Mouse (Mus musculus) T-helper 17 cell (primary cell): ENCODE data around the gene Mok.

Experiments used
- in situ Hi-C, 2 experiments: fragments of 300-600 bp; cut with MboI, MseI; formaldehyde crosslinking; loops; 1 replicate in 1 of 2; 2 replicates in 1 of 2; pipeline ENCODE4 v1.15.1; 2025; ENCODE audit warnings: high pct_unique_total_duplicates in 2 of 2

Gene Mok

DNA sequence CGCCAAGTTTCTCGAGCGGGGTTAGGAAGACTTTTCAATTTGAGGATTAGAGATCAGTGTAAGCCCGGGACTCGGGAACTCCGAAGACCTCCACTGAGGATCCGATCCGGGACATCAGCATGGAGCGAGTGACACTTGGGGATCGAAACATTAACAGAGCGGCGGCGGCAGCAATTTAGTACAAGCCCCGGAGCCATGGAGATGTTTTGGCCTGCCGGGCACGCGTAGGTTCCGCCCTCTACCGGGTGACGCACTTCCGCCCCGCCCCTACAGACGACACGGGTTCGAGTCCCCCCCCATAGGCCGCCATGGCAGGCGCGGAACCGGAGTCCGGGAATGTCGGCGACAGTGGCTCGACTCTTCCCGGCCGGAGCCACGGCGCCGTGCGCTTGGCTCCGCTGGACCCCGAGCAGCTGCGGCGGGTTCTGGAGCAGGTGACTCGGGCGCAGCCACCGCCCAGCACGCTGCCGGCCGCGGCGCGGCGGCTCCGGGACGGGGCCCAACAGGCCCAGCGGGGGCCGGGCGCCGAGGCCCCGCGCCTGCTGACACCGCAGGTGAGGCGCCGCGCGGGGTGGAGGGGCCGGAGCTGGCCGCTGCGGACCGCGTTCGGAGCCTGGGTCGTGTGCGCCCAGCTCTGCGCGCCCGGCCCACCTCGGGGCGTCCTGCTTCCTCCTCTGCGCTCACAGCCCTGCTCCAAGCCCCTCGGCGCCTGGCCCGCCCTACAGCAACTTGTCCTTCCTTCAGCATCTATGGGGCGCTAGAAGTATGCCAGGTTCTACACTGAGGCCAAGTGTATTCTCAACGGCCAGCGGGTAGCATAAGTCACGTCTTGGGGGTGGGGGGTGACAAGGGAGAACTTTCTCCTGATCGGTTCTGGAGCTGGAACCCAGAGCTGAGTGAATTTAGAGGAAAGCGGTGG lies 9.5 kb upstream of the Mok start, which contains the start of gene Zfp839:
Zfp839 (plus strand) TSS at position 244 of the 919 bp plus-strand sequence.
- in situ Hi-C loops, result no loop called here

DNA sequence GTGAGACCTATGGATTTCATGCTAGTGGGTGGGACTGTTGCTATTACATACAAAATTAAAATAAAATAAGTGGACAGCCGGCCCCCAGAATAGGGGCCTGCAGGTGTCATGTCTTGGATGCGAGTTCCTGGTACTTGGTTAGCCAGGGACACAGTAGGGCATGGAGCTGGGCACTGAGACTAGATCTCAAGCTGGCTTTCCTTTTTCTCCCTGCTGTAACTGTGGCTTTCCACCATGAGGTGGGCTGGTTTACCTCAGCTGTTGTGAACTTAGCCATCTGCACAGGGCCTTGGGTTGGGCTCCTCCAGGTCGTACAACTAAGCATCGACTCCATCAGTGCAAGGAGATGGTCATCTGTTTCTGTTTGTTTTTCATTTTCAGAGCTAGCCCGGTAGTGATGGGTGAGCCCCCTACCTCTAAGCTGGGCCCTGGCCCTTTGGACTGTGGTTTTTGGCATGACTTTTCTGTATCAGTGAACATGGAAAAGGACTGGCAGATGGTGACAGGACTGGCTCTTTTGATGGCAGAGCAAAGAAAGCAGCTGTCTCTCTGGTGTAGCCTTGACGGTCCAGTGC lies 5.5 kb upstream of the Mok start:
- in situ Hi-C loops, result no loop called here

GRCm38 (mm10) chr12:110845131-110845880 lies 4.6 kb upstream of the Mok start:
- in situ Hi-C loops, result no loop called here

GRCm38 (mm10) chr12:110844227-110845130 lies 3.7 kb upstream of the Mok start:
- in situ Hi-C loops, result loop anchor here (5.0 kb wide), 4 partner anchors 127 to 422 kb away; partner anchors contain the start of genes Dync1h1 (in 2 of the 2) and 1700001K19Rik (in 1 of the 2)

- in situ Hi-C loops, result loop anchor here (5.0 kb wide), 4 partner anchors 126 to 421 kb away; partner anchors contain the start of genes Dync1h1 (in 2 of the 2) and 1700001K19Rik (in 1 of the 2)
These were observed 2.7 kb upstream of the Mok start for GRCm38 (mm10) chr12:110843194-110844048.

DNA sequence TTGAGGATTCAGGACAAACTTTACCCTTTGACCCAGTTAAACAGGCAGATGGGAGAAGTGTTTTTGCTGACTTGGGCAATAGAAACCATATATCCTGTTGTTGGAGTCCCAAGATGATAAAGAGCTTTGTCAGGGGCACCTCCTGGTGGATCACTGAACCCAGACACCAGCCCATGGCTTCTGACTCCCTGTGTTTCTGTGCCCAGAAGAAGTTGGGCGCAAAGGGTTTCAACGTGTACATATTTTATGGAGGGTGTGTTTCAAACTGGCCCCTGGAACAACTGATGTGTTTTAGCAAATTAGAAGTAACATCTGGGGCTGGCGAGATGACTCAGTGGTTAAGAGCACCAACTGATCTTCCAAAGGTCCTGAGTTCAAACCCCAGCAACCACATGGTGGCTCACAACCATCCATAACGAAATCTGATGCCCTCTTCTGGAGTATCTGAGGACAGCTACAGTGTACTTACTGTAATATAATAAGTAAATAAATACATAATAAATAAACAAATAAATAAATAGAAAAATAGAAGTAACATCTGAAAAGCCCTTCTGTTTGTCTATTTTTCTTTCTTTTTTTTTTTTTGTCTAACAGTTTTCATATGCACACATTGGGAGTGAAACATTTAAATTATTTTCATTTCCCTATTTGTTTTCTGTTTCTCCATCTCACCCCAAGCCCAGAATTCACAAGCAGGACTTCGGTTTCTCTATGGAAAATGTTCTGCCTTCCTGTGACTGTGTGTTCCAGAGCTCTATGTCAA lies 1.2 kb upstream of the Mok start:
- in situ Hi-C loops, result loop anchor here (5.0 kb wide), 4 partner anchors 125 to 420 kb away; partner anchors contain the start of genes Dync1h1 (in 2 of the 2) and 1700001K19Rik (in 1 of the 2)

- in situ Hi-C loops, result loop anchor here in 1 of 2 experiments (5.0 kb wide), 1 partner anchor 416 kb away; no protein-coding TSS in a partner anchor
These were observed 2.9 kb downstream of the Mok start for GRCm38 (mm10) chr12:110837850-110838249.

GRCm38 (mm10) chr12:110837192-110837841 lies 3.4 kb downstream of the Mok start:
- in situ Hi-C loops, result loop anchor here in 1 of 2 experiments (5.0 kb wide), 1 partner anchor 415 kb away; no protein-coding TSS in a partner anchor

GRCm38 (mm10) chr12:110836729-110837128 lies 4.0 kb downstream of the Mok start:
- in situ Hi-C loops, result loop anchor here in 1 of 2 experiments (5.0 kb wide), 1 partner anchor 414 kb away; no protein-coding TSS in a partner anchor

DNA sequence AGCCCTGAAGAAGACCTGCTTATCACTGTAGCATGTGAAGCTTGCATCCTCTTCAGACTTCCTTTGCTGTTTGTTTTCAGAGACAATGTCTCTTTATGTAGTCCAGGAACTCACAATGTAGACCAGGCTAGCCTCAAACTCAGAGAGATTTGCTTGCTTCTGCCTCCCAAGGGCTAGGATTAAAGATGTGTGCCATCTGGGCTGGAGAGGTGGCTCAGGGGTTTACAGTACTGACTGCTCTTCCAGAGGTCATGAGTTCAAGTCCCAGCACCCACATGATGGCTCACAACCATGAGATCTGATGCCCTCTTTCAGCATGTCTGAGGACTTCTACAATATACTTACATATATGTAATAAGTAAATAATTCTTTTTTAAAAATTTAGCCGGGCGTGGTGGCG lies 5.6 kb downstream of the Mok start:
- in situ Hi-C loops, result loop anchor here in 1 of 2 experiments (5.0 kb wide), 1 partner anchor 413 kb away; no protein-coding TSS in a partner anchor

DNA sequence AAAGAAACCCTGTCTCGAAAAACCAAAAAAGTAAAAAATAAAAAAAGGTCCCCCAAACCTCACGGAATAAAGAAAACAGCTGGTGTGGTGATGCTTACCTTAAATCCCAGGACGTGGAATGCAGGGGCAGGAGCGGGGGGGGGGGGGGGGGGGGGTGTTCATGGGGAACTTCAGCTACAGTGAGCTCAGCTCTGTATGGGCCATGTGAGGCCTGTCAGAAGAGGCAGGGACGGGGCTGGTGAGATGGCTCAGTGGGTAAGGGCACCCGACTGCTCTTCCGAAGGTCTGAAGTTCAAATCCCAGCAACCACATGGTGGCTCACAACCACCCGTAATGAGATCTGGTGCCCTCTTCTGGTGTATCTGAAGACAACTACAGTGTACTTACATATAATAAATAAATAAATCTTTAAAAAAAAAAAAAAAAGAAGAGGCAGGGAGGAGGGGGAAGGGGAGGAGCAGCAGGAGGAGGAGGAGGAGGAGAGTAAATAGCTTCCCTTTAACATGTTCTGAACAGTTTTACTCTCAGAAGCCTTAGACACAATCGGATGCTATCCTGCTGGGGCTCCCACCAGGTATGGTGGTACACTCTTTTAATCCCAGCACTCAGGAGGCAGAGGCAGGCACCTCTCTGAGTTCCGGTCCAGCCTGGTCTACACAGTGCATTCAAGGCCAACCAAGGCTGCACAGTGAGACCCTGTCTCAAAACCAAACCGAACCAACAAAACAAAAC lies 10.3 kb downstream of the Mok start:
- in situ Hi-C loops, result loop anchor here in 1 of 2 experiments (5.0 kb wide), 1 partner anchor 123 kb away; no protein-coding TSS in a partner anchor

GRCm38 (mm10) chr12:110828908-110829307 lies 11.8 kb downstream of the Mok start:
- in situ Hi-C loops, result no loop called here

DNA sequence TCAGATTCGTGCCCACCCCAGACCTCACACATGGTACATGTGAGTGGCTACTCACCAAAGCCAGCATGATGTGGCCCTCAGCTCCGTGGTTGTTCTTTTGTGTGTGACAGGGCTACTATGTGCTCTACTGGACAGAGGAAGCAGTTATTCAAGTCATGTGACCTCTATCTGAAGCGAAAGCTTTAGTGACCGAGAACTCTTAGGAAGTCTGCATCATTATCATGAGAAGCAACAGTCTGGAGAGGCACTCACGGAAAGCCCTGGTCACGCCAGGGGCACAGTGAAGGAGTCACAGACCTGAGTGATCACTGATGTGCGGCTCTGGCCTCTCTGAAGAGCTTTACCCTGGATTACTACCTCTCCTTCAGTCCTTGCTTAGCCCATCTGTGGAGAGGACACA lies 18.4 kb downstream of the Mok start:
- in situ Hi-C loops, result loop anchor here in 1 of 2 experiments (25.0 kb wide), 1 partner anchor 1060 kb away; no protein-coding TSS in a partner anchor

- in situ Hi-C loops, result loop anchor here in 1 of 2 experiments (25.0 kb wide), 1 partner anchor 1059 kb away; no protein-coding TSS in a partner anchor
These were observed 19.0 kb downstream of the Mok start for GRCm38 (mm10) chr12:110821787-110822186.

GRCm38 (mm10) chr12:110819367-110819766 lies 21.4 kb downstream of the Mok start:
- in situ Hi-C loops, result loop anchor here in 1 of 2 experiments (5.0 to 25.0 kb wide), 3 partner anchors 1057 to 1435 kb away; no protein-coding TSS in a partner anchor

DNA sequence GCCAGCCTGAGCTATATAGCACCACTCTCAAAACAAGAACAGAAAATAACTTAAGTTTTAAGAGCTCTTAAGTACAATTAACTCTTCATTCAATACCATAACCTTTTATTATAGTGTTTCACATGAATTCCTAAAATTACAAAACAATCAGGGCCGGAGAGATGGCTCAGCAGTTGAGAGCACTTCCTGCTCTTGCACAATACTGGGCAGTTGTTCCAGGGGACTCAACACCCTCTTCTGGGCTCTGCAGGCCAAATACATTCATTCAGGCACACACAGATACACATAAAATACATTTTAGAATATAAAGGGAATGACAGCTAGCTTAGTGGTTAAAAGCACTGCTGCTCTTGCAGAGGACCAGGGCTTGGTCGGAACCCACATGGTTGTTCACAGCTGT lies 23.9 kb downstream of the Mok start:
- in situ Hi-C loops, result loop anchor here in 1 of 2 experiments (5.0 to 25.0 kb wide), 3 partner anchors 1055 to 1438 kb away; no protein-coding TSS in a partner anchor

- in situ Hi-C loops, result loop anchor here in 1 of 2 experiments (5.0 to 25.0 kb wide), 3 partner anchors 1053 to 1440 kb away; no protein-coding TSS in a partner anchor
These were observed 25.8 kb downstream of the Mok start for GRCm38 (mm10) chr12:110814924-110815323.
